Mouse (Mus musculus) forebrain, embryonic 14.5 days (tissue): Measurements from ENCODE around the gene Adrb1. TPM values are rescaled to one million over a fixed set of nuclear protein-coding genes. Genes with fewer than 3 reads are reported as not detected.
A peak's percentile ranks its signal among the peaks of the same experiment; 100 is the strongest.

Source experiments
- ATAC-seq: fragments of 200-750 bp; cut with Nextera tagmentation; 2 replicates; pipeline ENCODE4 v1.8.0; 2017; ENCODE audit warnings: mild to moderate bottlenecking, moderate library complexity
- DNase-seq: peaks from one replicate; pipeline ENCODE4 v3.0.0-alpha.2; 2015; ENCODE audit warnings: low spot score
- H3K27ac ChIP-seq: fragments of 300-500 bp; sonication (generic); 2 replicates; pipeline ENCODE4 v1.5.1; 2014; ENCODE audit warnings: low read depth, mild to moderate bottlenecking, control low read depth, low read length, moderate library complexity
- H3K27me3 ChIP-seq: fragments of 300-500 bp; sonication (generic); replicated peaks from 2 replicates; pipeline ENCODE4 v1.6.1; 2014; ENCODE audit warnings: low read length, control low read depth, mixed read lengths; ENCODE audit not compliant: control insufficient read depth, insufficient read depth
- H3K36me3 ChIP-seq: fragments of 300-500 bp; sonication (generic); 2 replicates; pipeline ENCODE4 v1.6.1; 2014; ENCODE audit warnings: low read length, control low read depth; ENCODE audit not compliant: control insufficient read depth, insufficient read depth
- H3K4me1 ChIP-seq: fragments of 300-500 bp; sonication (generic); 2 replicates; pipeline ENCODE4 v1.6.1; 2014; ENCODE audit warnings: antibody characterized with exemption, low read length, control low read depth; ENCODE audit not compliant: control insufficient read depth, insufficient read depth
- H3K4me2 ChIP-seq: fragments of 300-500 bp; sonication (generic); 2 replicates; pipeline ENCODE4 v1.6.1; 2014; ENCODE audit warnings: mild to moderate bottlenecking, control low read depth, low read length
- H3K4me3 ChIP-seq: fragments of 300-500 bp; sonication (generic); 2 replicates; pipeline ENCODE4 v1.5.1; 2014; ENCODE audit warnings: low read depth, low read length, control low read depth
- H3K9ac ChIP-seq: fragments of 300-500 bp; sonication (generic); 2 replicates; pipeline ENCODE4 v1.6.1; 2014; ENCODE audit warnings: mild to moderate bottlenecking, low read length, control low read depth, moderate library complexity
- H3K9me3 ChIP-seq: fragments of 300-500 bp; sonication (generic); replicated peaks from 2 replicates; pipeline ENCODE4 v1.6.1; 2016; ENCODE audit warnings: low read length, control low read depth, mixed read lengths; ENCODE audit not compliant: control insufficient read depth
- WGBS: fragments of 180-500 bp; shearing (Covaris S2); extraction: QIAGEN DNeasy Blood & Tissue Kit; methylation state at CpG from one replicate; pipeline ENCODE4 v1.1.7; 2014; 5-methylcytosine and 5-hydroxymethylcytosine counted together
- polyA plus RNA-seq: library from polyadenylated mRNA; unstranded; fragments of >200 nt; fragmentation: Nextera tagmentation; extraction: Ambion mirVana; gene quantifications from 2 replicates; pipeline ENCODE4 v1.2.1, GENCODE M21; 2014

The Adrb1 gene
- polyA plus RNA-seq, 1 experiment from 2014 or later, result 1.1 TPM

GRCm38 (mm10) chr19:56727170-56727877 lies 5.3 kb downstream of the Adrb1 start:
- no peak overlapping the region for H3K9ac ChIP-seq
- H3K4me1 ChIP-seq, result peaks cover 18% of the 10 kb centered on the region
- H3K36me3 ChIP-seq, result no peaks in the 10 kb centered on the region
- ATAC-seq (peak; percentile 68), DNase-seq (peak; percentile 92)
- no peaks in the 10 kb centered on the region for H3K9me3 ChIP-seq
- H3K4me3 ChIP-seq, result no peak overlapping the region
- peaks cover 31% of the 10 kb centered on the region for H3K27me3 ChIP-seq
- H3K4me2 ChIP-seq, result no peak overlapping the region
- H3K27ac ChIP-seq, result no peak overlapping the region
- 56% methylated on average over 14 of the region's 14 CpGs for WGBS

GRCm38 (mm10) chr19:56734033-56734572 lies 12.1 kb downstream of the Adrb1 start:
- H3K27ac ChIP-seq, result no peak overlapping the region
- DNase-seq (no peak), ATAC-seq (no peak)
- H3K9me3 ChIP-seq, result no peaks in the 10 kb centered on the region
- no peaks in the 10 kb centered on the region for H3K27me3 ChIP-seq
- no peaks in the 10 kb centered on the region for H3K4me1 ChIP-seq
- WGBS, result 52% methylated on average over 7 of the region's 7 CpGs
- H3K9ac ChIP-seq, result no peak overlapping the region
- H3K4me3 ChIP-seq, result no peak overlapping the region
- no peak overlapping the region for H3K4me2 ChIP-seq
- H3K36me3 ChIP-seq, result no peaks in the 10 kb centered on the region

GRCm38 (mm10) chr19:56735747-56736146 lies 13.7 kb downstream of the Adrb1 start:
- Histone ChIP-seq H3K4me1 (no peaks in the 10 kb centered on the region), H3K36me3 (no peaks in the 10 kb centered on the region), H3K27ac (no peak overlapping the region), H3K4me2 (no peak overlapping the region), H3K9me3 (no peaks in the 10 kb centered on the region), H3K4me3 (no peak overlapping the region), H3K27me3 (no peaks in the 10 kb centered on the region), H3K9ac (no peak overlapping the region)
- WGBS, result 63% methylated on average over 4 of the region's 4 CpGs
- ATAC-seq (no peak), DNase-seq (no peak)

GRCm38 (mm10) chr19:56736287-56736686 lies 14.3 kb downstream of the Adrb1 start:
- no peaks in the 10 kb centered on the region for H3K36me3 ChIP-seq
- H3K4me3 ChIP-seq, result no peak overlapping the region
- ATAC-seq, result no peak
- DNase-seq, result no peak
- H3K9me3 ChIP-seq, result no peaks in the 10 kb centered on the region
- no peak overlapping the region for H3K4me2 ChIP-seq
- H3K27me3 ChIP-seq, result no peaks in the 10 kb centered on the region
- H3K9ac ChIP-seq, result no peak overlapping the region
- no peak overlapping the region for H3K27ac ChIP-seq
- no peaks in the 10 kb centered on the region for H3K4me1 ChIP-seq
- 86% methylated on average over 5 of the region's 5 CpGs for WGBS

GRCm38 (mm10) chr19:56745061-56745460 lies 23.1 kb downstream of the Adrb1 start:
- H3K27me3 ChIP-seq, result no peaks in the 10 kb centered on the region
- no peak overlapping the region for H3K9ac ChIP-seq
- no peak overlapping the region for H3K4me3 ChIP-seq
- no peak overlapping the region for H3K4me2 ChIP-seq
- ATAC-seq (no peak), DNase-seq (no peak)
- 69% methylated on average over 7 of the region's 7 CpGs for WGBS
- H3K4me1 ChIP-seq, result no peaks in the 10 kb centered on the region
- H3K36me3 ChIP-seq, result no peaks in the 10 kb centered on the region
- H3K9me3 ChIP-seq, result no peaks in the 10 kb centered on the region
- H3K27ac ChIP-seq, result no peak overlapping the region

GRCm38 (mm10) chr19:56745528-56745927 lies 23.5 kb downstream of the Adrb1 start:
- DNase-seq (no peak), ATAC-seq (no peak)
- WGBS, result 79% methylated on average over 5 of the region's 6 CpGs
- Histone ChIP-seq H3K27me3 (no peaks in the 10 kb centered on the region), H3K9ac (no peak overlapping the region), H3K36me3 (no peaks in the 10 kb centered on the region), H3K4me2 (no peak overlapping the region), H3K27ac (no peak overlapping the region), H3K9me3 (no peaks in the 10 kb centered on the region), H3K4me3 (no peak overlapping the region), H3K4me1 (peaks cover 2% of the 10 kb centered on the region)

GRCm38 (mm10) chr19:56746618-56747017 lies 24.6 kb downstream of the Adrb1 start:
- DNase-seq (no peak), ATAC-seq (no peak)
- Histone ChIP-seq H3K9me3 (no peaks in the 10 kb centered on the region), H3K4me3 (no peak overlapping the region), H3K36me3 (no peaks in the 10 kb centered on the region), H3K9ac (no peak overlapping the region), H3K27ac (no peak overlapping the region), H3K4me1 (peaks cover 9% of the 10 kb centered on the region), H3K4me2 (no peak overlapping the region), H3K27me3 (no peaks in the 10 kb centered on the region)
- 96% methylated on average over 9 of the region's 9 CpGs for WGBS

- peaks cover 9% of the 10 kb centered on the region for H3K4me1 ChIP-seq
- no peak overlapping the region for H3K9ac ChIP-seq
- DNase-seq, result no peak
- H3K4me3 ChIP-seq, result no peak overlapping the region
- H3K27me3 ChIP-seq, result no peaks in the 10 kb centered on the region
- H3K36me3 ChIP-seq, result no peaks in the 10 kb centered on the region
- no peaks in the 10 kb centered on the region for H3K9me3 ChIP-seq
- H3K27ac ChIP-seq, result no peak overlapping the region
- WGBS, result 66% methylated on average over 10 of the region's 10 CpGs
- no peak overlapping the region for H3K4me2 ChIP-seq
- ATAC-seq, result no peak
These were observed 25.9 kb downstream of the Adrb1 start for GRCm38 (mm10) chr19:56747878-56748277.

GRCm38 (mm10) chr19:56749343-56749742 lies 27.3 kb downstream of the Adrb1 start:
- 62% methylated on average over 3 of the region's 3 CpGs for WGBS
- Histone ChIP-seq H3K27ac (no peak overlapping the region), H3K4me3 (no peak overlapping the region), H3K9ac (no peak overlapping the region), H3K36me3 (no peaks in the 10 kb centered on the region), H3K4me2 (no peak overlapping the region), H3K27me3 (no peaks in the 10 kb centered on the region), H3K4me1 (peaks cover 9% of the 10 kb centered on the region), H3K9me3 (no peaks in the 10 kb centered on the region)
- no peak for ATAC-seq
- DNase-seq, result no peak
